Mouse (Mus musculus) gastrocnemius, postnatal 4 days (tissue): ENCODE data around the gene Rpusd1. TPM values are rescaled to one million over a fixed set of nuclear protein-coding genes. Genes with fewer than 3 reads are reported as not detected.

Experiments
- DNase-seq, 2 experiments: peaks; one replicate each; pipeline ENCODE4 v3.0.0; 2021 to 2022; ENCODE audit warnings: low spot score in 2 of 2, mixed read lengths in 2 of 2
- microRNA-seq: library from miRNA; unstranded; fragments of <30 nt; microRNA quantifications from one replicate; pipeline ENCODE4 v1.2.0, GENCODE M21; 2021
- total RNA-seq, 2 experiments: library from RNA; stranded (reverse); gene quantifications; 2 replicates each; pipeline ENCODE4 v1.2.3; 2021

Rpusd1 gene
- total RNA-seq, 2 experiments from 2014 or later, result 7.9 to 8.1 TPM

DNA sequence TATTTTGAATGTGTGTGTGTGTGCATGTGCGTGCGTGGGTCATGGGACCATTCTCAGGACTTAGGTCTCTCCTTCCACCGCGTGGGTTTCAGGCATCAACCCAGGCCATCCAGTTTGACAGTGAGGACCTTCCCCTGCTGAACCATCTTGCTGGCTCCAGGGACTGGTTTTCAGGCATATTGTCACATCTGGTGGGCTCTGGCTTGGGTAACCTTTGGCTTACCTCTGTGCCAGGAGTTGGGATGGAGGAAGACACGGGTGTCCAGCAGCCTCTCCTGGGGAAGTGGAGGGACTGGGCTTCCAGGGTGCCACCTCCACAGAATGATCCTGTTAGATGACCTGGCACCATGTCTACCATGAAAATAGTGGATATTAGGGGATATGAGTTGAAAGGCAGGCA, 50.5 kb downstream of the Rpusd1 start:
- no peak for DNase-seq

Small RNA genes lying within 50 kb of the gene (microRNA-seq; reads per million reads assigned to microRNA genes)
- not detected for gene Gm25083
- gene Mir6966, result 1.5 reads per million

Other genes starting within 250 kb of the Rpusd1 start
- gene Sstr5, start 230.4 kb upstream of the Rpusd1 start, total RNA-seq, result not detected
- 10 to 100 TPM; 26.9 to 33.7 TPM for gene Sox8, start 157.0 kb upstream of the Rpusd1 start, total RNA-seq
- 10 to 100 TPM; 16.1 to 18.8 TPM for gene Lmf1, start 148.6 kb upstream of the Rpusd1 start, total RNA-seq
- gene Gng13, start 10.5 kb upstream of the Rpusd1 start, total RNA-seq, result not detected
- 1 to 10 TPM; 7.7 to 8.6 TPM for gene Chtf18, start 251 bp upstream of the Rpusd1 start, total RNA-seq
- not detected for gene Mslnl, start 8.4 kb downstream of the Rpusd1 start, total RNA-seq
- under 1 TPM; 0.44 to 0.49 TPM for gene Msln, start 26.7 kb downstream of the Rpusd1 start, total RNA-seq
- gene Narfl, start 46.1 kb downstream of the Rpusd1 start, total RNA-seq, result 10 to 100 TPM; 29.0 to 31.3 TPM
- 10 to 100 TPM; 31.3 to 32.5 TPM for gene Haghl, start 58.0 kb downstream of the Rpusd1 start, total RNA-seq
- not detected for gene Ccdc78, start 58.9 kb downstream of the Rpusd1 start, total RNA-seq
- gene Fam173a, start 65.2 kb downstream of the Rpusd1 start, total RNA-seq, result 10 to 100 TPM; 45.6 to 45.8 TPM
- under 1 TPM in 1 of 2 experiments, not detected in 1; 0.75 TPM for gene AC134908.4, start 68.0 kb downstream of the Rpusd1 start, total RNA-seq
- gene Metrn, start 69.5 kb downstream of the Rpusd1 start, total RNA-seq, result 10 to 100 TPM; 46.3 to 51.6 TPM
- gene Fbxl16, start 81.4 kb downstream of the Rpusd1 start, total RNA-seq, result 1 to 10 TPM; 1.4 to 2.0 TPM
- 10 to 100 TPM; 12.2 to 13.7 TPM for gene Wdr24, start 96.0 kb downstream of the Rpusd1 start, total RNA-seq
- 10 to 100 TPM; 31.6 to 32.4 TPM for gene Jmjd8, start 101.2 kb downstream of the Rpusd1 start, total RNA-seq
- gene Stub1, start 105.7 kb downstream of the Rpusd1 start, total RNA-seq, result 100 to 1,000 TPM; 116 to 134 TPM
- 1 to 10 TPM; 7.6 to 10.0 TPM for gene Rhbdl1, start 109.6 kb downstream of the Rpusd1 start, total RNA-seq
- gene Gm20683, start 114.1 kb downstream of the Rpusd1 start, total RNA-seq, result 1 to 10 TPM; 5.4 to 7.6 TPM
- gene Rhot2, start 117.2 kb downstream of the Rpusd1 start, total RNA-seq, result 10 to 100 TPM; 34.9 to 41.5 TPM
- gene Wdr90, start 133.8 kb downstream of the Rpusd1 start, total RNA-seq, result 10 to 100 TPM; 11.7 to 12.0 TPM
- 10 to 100 TPM; 46.1 to 48.6 TPM for gene Mcrip2, start 141.1 kb downstream of the Rpusd1 start, total RNA-seq
- gene Mettl26, start 147.4 kb downstream of the Rpusd1 start, total RNA-seq, result 10 to 100 TPM; 20.0 to 21.3 TPM
- gene Wfikkn1, start 153.2 kb downstream of the Rpusd1 start, total RNA-seq, result 1 to 10 TPM in 1 of 2 experiments, under 1 TPM in 1; 0.88 to 1.4 TPM
- gene Rab40c, start 192.1 kb downstream of the Rpusd1 start, total RNA-seq, result 10 to 100 TPM; 15.1 to 17.2 TPM
- gene Pigq, start 217.3 kb downstream of the Rpusd1 start, total RNA-seq, result 10 to 100 TPM; 46.7 to 50.8 TPM
- not detected for gene Nhlrc4, start 217.3 kb downstream of the Rpusd1 start, total RNA-seq
- not detected for gene A930017K11Rik, start 224.9 kb downstream of the Rpusd1 start, total RNA-seq